Comparison of ENCODE assay signal across 9 mouse cellular contexts in genomic region chr8:107881851-107882250, GRCm38 (mm10).
DNase-seq lines count a peak whose midpoint lies in the region; ATAC-seq and TF ChIP-seq lines count a peak whose summit lies in the region.
"Had no signal": no experiment of that assay in that cellular context is flagged by ENCODE, and none has a peak within 500 bp of the region (broad histone marks: within the 10 kb centered on the region; RNA-seq: fewer than 3 reads in every experiment).

No protein-coding gene starts in this region.

- no peak overlapping the region for H3K9ac ChIP-seq in forebrain, embryonic 11.5 days (ENCODE audit: low read length)
- H3K9ac ChIP-seq in forebrain, embryonic 12.5 days, result no peak overlapping the region
- H3K9ac ChIP-seq in stomach, postnatal 0 days (ENCODE audit: low read length), result no peak overlapping the region
- H3K9ac ChIP-seq: liver, embryonic 13.5 days had no signal

- H3K27ac ChIP-seq in forebrain, embryonic 11.5 days (ENCODE audit: low read depth, low read length), result no peak overlapping the region
- no peak overlapping the region for H3K27ac ChIP-seq in forebrain, embryonic 12.5 days
- H3K27ac ChIP-seq in stomach, postnatal 0 days (replicated peaks), result no peak overlapping the region
- H3K27ac ChIP-seq: liver, embryonic 13.5 days had no signal

- TF ChIP-seq CTCF in stomach, postnatal 0 days (IDR thresholded peaks at IDR 0.05; ENCODE audit: low read depth), result peak; percentile 92

- H3K4me1 ChIP-seq in forebrain, embryonic 11.5 days (replicated peaks; ENCODE audit: control insufficient read depth, insufficient read depth, low read length), result no peaks in the 10 kb centered on the region
- H3K4me1 ChIP-seq in forebrain, embryonic 12.5 days, result peaks cover 13% of the 10 kb centered on the region
- peaks cover 6% of the 10 kb centered on the region; the same call in 1 of the 2 replicates for H3K4me1 ChIP-seq in stomach, postnatal 0 days (replicated peaks; ENCODE audit: control insufficient read depth, insufficient read depth)
- H3K4me1 ChIP-seq: liver, embryonic 13.5 days had no signal

- H3K4me3 ChIP-seq in forebrain, embryonic 11.5 days (ENCODE audit: low read depth, low read length), result no peak overlapping the region
- H3K4me3 ChIP-seq in forebrain, embryonic 12.5 days (replicated peaks), result no peak overlapping the region
- H3K4me3 ChIP-seq in stomach, postnatal 0 days (ENCODE audit: low read depth, low read length), result no peak overlapping the region
- H3K4me3 ChIP-seq: liver, embryonic 13.5 days had no signal

- ATAC-seq in forebrain, embryonic 11.5 days (replicated peaks; ENCODE audit: low FRiP score), result no peak
- ATAC-seq in forebrain, embryonic 12.5 days (ENCODE audit: low FRiP score), result no peak
- 0 out of 2 replicates have a peak, but pooled peaks have one; percentile 55 for ATAC-seq in megakaryocyte-erythroid progenitor cell, adult 5-6 weeks (replicated peaks; ENCODE audit: low FRiP score, low TSS enrichment, poor library complexity, severe bottlenecking)
- ATAC-seq in stomach, postnatal 0 days (ENCODE audit: low FRiP score, low TSS enrichment), result no peak

- no peaks in the 10 kb centered on the region for H3K36me3 ChIP-seq in forebrain, embryonic 11.5 days (ENCODE audit: control insufficient read depth, insufficient read depth, low read length)
- H3K36me3 ChIP-seq in forebrain, embryonic 12.5 days (replicated peaks), result no peaks in the 10 kb centered on the region
- H3K36me3 ChIP-seq in stomach, postnatal 0 days (ENCODE audit: control insufficient read depth, insufficient read depth, low read length), result no peaks in the 10 kb centered on the region
- H3K36me3 ChIP-seq: liver, embryonic 13.5 days had no signal

- WGBS in forebrain, embryonic 11.5 days, result 26% methylated on average over 7 of the region's 7 CpGs
- 16% methylated on average over 7 of the region's 7 CpGs for WGBS in forebrain, embryonic 12.5 days
- 18% methylated on average over 7 of the region's 7 CpGs for WGBS in stomach, postnatal 0 days

- no peaks in the 10 kb centered on the region for H3K9me3 ChIP-seq in forebrain, embryonic 11.5 days (ENCODE audit: control insufficient read depth, low read length)
- H3K9me3 ChIP-seq in forebrain, embryonic 12.5 days, result no peaks in the 10 kb centered on the region
- no peaks in the 10 kb centered on the region for H3K9me3 ChIP-seq in stomach, postnatal 0 days (ENCODE audit: control insufficient read depth, low read length)
- H3K9me3 ChIP-seq: liver, embryonic 13.5 days had no signal

- no peak for TF ChIP-seq EP300 in stomach, postnatal 0 days (optimal IDR thresholded peaks at IDR 0.05)

- no peak overlapping the region for H3K4me2 ChIP-seq in forebrain, embryonic 11.5 days (ENCODE audit: low read depth, low read length, severe bottlenecking)
- H3K4me2 ChIP-seq in forebrain, embryonic 12.5 days, result no peak overlapping the region
- no peak overlapping the region for H3K4me2 ChIP-seq in stomach, postnatal 0 days (replicated peaks; ENCODE audit: low read depth)
- H3K4me2 ChIP-seq: liver, embryonic 13.5 days had no signal

- no peaks in the 10 kb centered on the region for H3K27me3 ChIP-seq in forebrain, embryonic 11.5 days (ENCODE audit: control insufficient read depth, insufficient read depth, low read length)
- peaks cover 24% of the 10 kb centered on the region for H3K27me3 ChIP-seq in forebrain, embryonic 12.5 days
- H3K27me3 ChIP-seq in stomach, postnatal 0 days (ENCODE audit: control insufficient read depth, insufficient read depth, low read length), result no peaks in the 10 kb centered on the region
- H3K27me3 ChIP-seq: liver, embryonic 13.5 days had no signal

- intact Hi-C loops in heart, postnatal 10 days (cut with DNase I), result loop anchor here (5.0 to 10.0 kb wide), 4 partner anchors 213 to 1535 kb away; no protein-coding TSS in a partner anchor

- peak; percentile 80 for DNase-seq in forebrain, embryonic 11.5 days (ENCODE audit: low spot score)
- DNase-seq in MN1 (ENCODE audit: low spot score), result peak; percentile 77
- peak; percentile 51 to 75 for DNase-seq in cerebellum, postnatal 25 days
- peak; percentile 45 to 77 for DNase-seq in heart, postnatal 10 days
- DNase-seq in layer of hippocampus, postnatal 14 days (ENCODE audit: low spot score in 2 of 2), result peak; percentile 49 to 69
- DNase-seq in stomach, postnatal 0 days (ENCODE audit: low spot score), result peak; percentile 64
- DNase-seq: liver, embryonic 13.5 days had no signal
